Comparison of ENCODE assay signal across 14 mouse cellular contexts in the genomic region with DNA sequence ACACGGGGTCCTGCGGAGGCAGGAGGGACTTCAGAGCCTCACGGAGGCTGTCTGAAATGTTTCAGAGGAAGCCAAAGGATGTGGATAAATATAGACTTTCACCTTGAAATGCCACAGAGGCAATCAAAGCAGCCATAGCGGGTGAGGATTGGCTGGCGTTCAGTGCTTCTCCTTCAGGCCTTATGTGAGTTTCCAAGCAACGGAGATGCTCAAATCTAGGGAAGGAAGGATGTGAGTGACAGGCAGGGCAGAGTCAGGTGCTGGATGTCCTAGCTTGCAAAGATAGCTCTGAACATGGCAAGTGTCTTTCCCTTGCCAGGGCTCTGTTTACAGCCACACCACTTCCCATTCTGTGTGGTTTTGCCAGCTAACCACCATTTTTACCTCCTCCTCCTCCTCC. TPM values are rescaled to one million over a fixed set of nuclear protein-coding genes. Genes with fewer than 3 reads are reported as not detected.
DNase-seq lines count a peak whose midpoint lies in the region; ATAC-seq lines count a peak whose summit lies in the region.
"Had no signal": no experiment of that assay in that cellular context is flagged by ENCODE, and none has a peak within 500 bp of the region (broad histone marks: within the 10 kb centered on the region; RNA-seq: fewer than 3 reads in every experiment).

No protein-coding gene starts in this region.

- no peaks in the 10 kb centered on the region for H3K27me3 ChIP-seq in forebrain, embryonic 16.5 days (replicated peaks; ENCODE audit: control insufficient read depth, insufficient read depth, low read length)
- H3K27me3 ChIP-seq: liver, embryonic 13.5 days had no signal

- no peak overlapping the region for H3K4me2 ChIP-seq in forebrain, embryonic 16.5 days (ENCODE audit: low read length)
- H3K4me2 ChIP-seq: liver, embryonic 13.5 days had no signal

- H3K9me3 ChIP-seq in forebrain, embryonic 16.5 days (ENCODE audit: control insufficient read depth, low read length) = no peaks in the 10 kb centered on the region
- H3K9me3 ChIP-seq: G1E; liver, embryonic 13.5 days had no signal

- WGBS in forebrain, embryonic 16.5 days = 71% methylated on average over 6 of the region's 6 CpGs

- H3K27ac ChIP-seq in forebrain, embryonic 16.5 days (ENCODE audit: low read length) = no peak overlapping the region
- H3K27ac ChIP-seq: heart, adult 2 months; liver, embryonic 13.5 days had no signal

- intact Hi-C loops in left cerebral cortex, postnatal 4 days (cut with DNase I) = no loop called here

- H3K36me3 ChIP-seq in forebrain, embryonic 16.5 days (ENCODE audit: control insufficient read depth, insufficient read depth) = no peaks in the 10 kb centered on the region
- H3K36me3 ChIP-seq: G1E; liver, embryonic 13.5 days had no signal

- no peak for ATAC-seq in cerebellum, adult (ENCODE audit: insufficient number of reproducible peaks, low FRiP score, low TSS enrichment)
- peak; percentile 65 for ATAC-seq in forebrain, embryonic 16.5 days
- ATAC-seq in megakaryocyte progenitor cell, adult 5-6 weeks (replicated peaks; ENCODE audit: poor library complexity) = peak; percentile 85

- H3K9ac ChIP-seq in forebrain, embryonic 16.5 days (replicated peaks; ENCODE audit: low read depth, low read length) = no peak overlapping the region
- H3K9ac ChIP-seq: liver, embryonic 13.5 days had no signal

- no peaks in the 10 kb centered on the region for H3K4me1 ChIP-seq in forebrain, embryonic 16.5 days (replicated peaks; ENCODE audit: control insufficient read depth, insufficient read depth, low read length)
- H3K4me1 ChIP-seq: liver, embryonic 13.5 days had no signal

- H3K4me3 ChIP-seq in forebrain, embryonic 16.5 days (replicated peaks; ENCODE audit: low read length) = no peak overlapping the region
- H3K4me3 ChIP-seq: heart, adult 2 months; liver, embryonic 13.5 days had no signal

- peak; percentile 29 to 33 for DNase-seq in cerebellum, postnatal 10 days
- DNase-seq in left cerebral cortex, adult 18-20 months (ENCODE audit: low spot score in 2 of 2) = peak; percentile 15 to 35
- DNase-seq in left cerebral cortex, postnatal 4 days = no peak
- no peak for DNase-seq in kidney, adult 11 months
- no peak for DNase-seq in lung, adult 18-20 months
- DNase-seq: B cell, adult 2 months; heart, adult 2 months; kidney, adult 18-20 months; liver, embryonic 13.5 days; thymus, postnatal 14 days had no signal

RNA-seq across cellular contexts. Expression of gene Samd13, which starts 26.2 kb away (rescaled TPM):
- under 1 TPM; 0.23 to 0.59 TPM for total RNA-seq in left cerebral cortex, adult 18-20 months (2021)
- total RNA-seq in left cerebral cortex, postnatal 4 days (2021) = under 1 TPM in 1 of 2 experiments, not detected in 1; 0.48 TPM
- polyA plus RNA-seq in forebrain, embryonic 16.5 days (2015; fragmentation: Nextera tagmentation; extraction: Ambion mirVana) = 0.63 and 0.83 TPM in 2 replicates
- total RNA-seq in megakaryocyte progenitor cell, adult 5-6 weeks (2015) = 1.1 and 1.2 TPM in 2 replicates
- 0.96 and 1.5 TPM in 2 replicates for total RNA-seq in megakaryocyte progenitor cell, adult 5-6 weeks (2017)

Comparison
In these comparisons a context has a peak if more than half of its experiments do, and no peak if none do; other contexts are left out.
1. DNase-seq: peak in cerebellum, postnatal 10 days (2 of 2) and left cerebral cortex, adult 18-20 months (2 of 2); none in left cerebral cortex, postnatal 4 days (single experiment), kidney, adult 11 months (single experiment) and lung, adult 18-20 months (0 of 2).